Mouse (Mus musculus) G1E (cell line): Measurements from ENCODE around the gene Ggt5.

ENCODE experiments used
- CTCF ChIP-seq: IDR thresholded peaks from 2 replicates; pipeline ENCODE4 v1.5.1; 2012; ENCODE audit warnings: low read depth, low read length, inconsistent platforms, mixed read lengths
- GATA1 ChIP-seq: IDR thresholded peaks from 2 replicates; pipeline ENCODE4 v1.6.1; 2012; ENCODE audit warnings: borderline replicate concordance, low read length, inconsistent platforms, mixed read lengths
- GATA2 ChIP-seq: IDR thresholded peaks from 2 replicates; pipeline ENCODE4 v1.6.1; 2012; ENCODE audit warnings: low read depth, low read length, inconsistent platforms, borderline replicate concordance
- POLR2AphosphoS5 ChIP-seq: IDR thresholded peaks from 2 replicates; pipeline ENCODE4 v1.6.1; 2012; ENCODE audit warnings: low read depth, low read length, inconsistent platforms; ENCODE audit not compliant: insufficient replicate concordance
- TAL1 ChIP-seq: conservative IDR thresholded peaks from 2 replicates; pipeline ENCODE4 v1.6.1; 2012; ENCODE audit warnings: low read depth, low read length, inconsistent platforms, mixed read lengths

GRCm38 (mm10) chr10:75548486-75548885 lies 40.7 kb upstream of the Ggt5 start:
- TF ChIP-seq CTCF (no peak), GATA2 (no peak), GATA1 (no peak), POLR2AphosphoS5 (no peak), TAL1 (no peak)
